Mouse (Mus musculus): Measurements from ENCODE around the gene Trp63.

GRCm38 (mm10) chr16:25777501-25777900 is 93.9 kb downstream of the Trp63 start:
- TF ChIP-seq CTCF (IDR thresholded peaks at IDR 0.05; ENCODE audit: low read depth) (no peak), EP300 (IDR thresholded peaks at IDR 0.05; ENCODE audit: low read depth) (no peak)
